Mouse (Mus musculus): ENCODE data around the gene Grid2ip. TPM values are rescaled to one million over a fixed set of nuclear protein-coding genes. Genes with fewer than 3 reads are reported as not detected.

The Grid2ip gene
- 0.03 TPM in 1 of 2 replicates, not detected in the other for polyA plus RNA-seq (2012; rRNA removed)

DNA sequence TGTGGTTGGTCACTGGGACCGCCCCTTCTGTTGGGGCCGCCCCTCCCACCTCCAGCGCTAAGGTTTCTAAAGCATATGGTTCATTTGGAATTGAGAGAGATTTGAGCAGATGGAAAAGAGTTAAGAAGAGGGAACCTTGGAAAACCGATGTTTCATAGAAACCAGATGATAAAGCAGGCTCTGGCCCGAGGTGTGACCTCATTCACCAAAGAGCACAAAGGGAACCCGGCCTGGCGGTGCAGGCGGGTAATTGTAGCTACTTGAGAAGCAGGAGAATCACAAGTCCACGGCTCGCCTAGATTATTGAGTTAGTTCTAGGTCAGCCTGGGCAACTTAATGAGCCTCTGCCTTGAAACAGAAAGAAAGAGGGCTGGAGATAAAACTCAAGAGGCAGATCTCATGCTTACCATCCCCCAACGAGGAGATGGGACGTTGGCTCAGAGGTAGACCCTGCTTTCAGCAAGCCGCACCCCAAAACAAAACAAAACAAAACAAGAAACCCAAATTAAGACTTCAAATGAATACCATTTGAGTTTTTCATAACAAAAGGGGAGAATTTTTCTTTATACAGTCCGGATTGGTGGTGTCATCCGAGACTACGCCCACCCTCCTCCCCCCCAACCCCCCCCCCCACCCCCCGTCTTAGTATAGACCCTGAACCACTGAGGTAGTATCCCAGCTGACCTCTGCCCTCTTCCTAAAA is at the start of gene Grid2ip:
Gene Grid2ip, plus strand, starts transcription at position 653 of the 703 bp plus-strand sequence.
- DNase-seq (ENCODE audit: low read depth): no peak

DNA sequence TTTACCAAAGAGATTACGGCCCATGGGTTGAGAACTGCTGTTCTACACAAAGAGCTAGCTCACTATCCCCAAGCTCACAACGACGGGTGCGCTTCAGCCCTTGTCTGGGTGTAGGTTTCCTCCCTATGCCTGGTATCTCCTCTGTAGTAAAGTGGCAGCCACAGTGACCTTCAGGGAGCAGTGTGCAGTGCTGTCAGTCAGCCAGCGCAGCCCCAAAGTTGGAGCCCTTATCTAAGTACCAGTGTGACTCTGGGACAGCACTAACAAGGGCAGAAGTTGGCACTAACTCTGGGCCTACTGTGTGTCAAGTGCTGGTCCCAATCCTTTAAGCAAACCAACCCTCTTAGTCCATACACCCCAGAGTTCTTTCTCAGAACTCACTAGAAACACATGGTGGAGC is 48.3 kb upstream of the Grid2ip start:
- no peak for DNase-seq (ENCODE audit: low read depth)

DNA sequence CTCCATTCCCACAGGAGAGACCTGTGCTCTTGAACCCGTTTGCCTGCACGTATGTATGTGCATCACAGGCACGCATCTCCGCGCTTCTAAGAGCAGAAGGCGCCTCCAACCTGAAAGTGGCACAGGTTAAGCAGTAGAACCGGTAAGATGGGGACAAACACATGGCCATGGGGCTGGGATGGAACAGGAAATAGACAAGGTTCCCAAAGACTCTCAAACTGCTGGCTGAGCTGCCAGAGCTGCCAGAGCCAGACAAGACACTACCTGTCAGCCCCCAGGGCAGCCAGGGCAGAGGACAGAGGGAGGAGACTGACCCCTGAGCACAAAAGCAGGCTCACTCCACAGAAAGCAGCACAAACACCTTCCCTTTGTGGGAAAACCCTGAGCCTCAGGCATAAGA is 47.2 kb upstream of the Grid2ip start:
- DNase-seq (ENCODE audit: low read depth): peak; percentile 72

DNA sequence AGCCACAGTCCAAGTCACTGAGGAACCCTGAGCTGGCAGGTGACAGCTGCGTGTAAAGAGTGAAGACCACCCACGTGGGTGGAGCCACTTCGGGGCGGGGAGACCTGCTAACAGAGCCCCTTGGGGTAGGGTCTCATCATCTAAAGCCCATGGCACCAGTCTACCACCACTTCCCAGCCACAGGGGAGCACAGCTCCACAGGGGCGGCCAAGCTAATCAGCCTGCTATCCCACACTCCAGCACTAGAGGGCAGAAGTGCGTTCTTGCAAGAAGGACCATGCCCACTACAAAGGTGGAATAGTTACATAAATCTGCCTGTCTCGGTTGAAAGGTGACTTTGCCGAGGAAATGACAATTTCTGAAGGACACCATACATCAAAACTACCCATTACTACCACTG is 45.3 kb upstream of the Grid2ip start:
- DNase-seq (ENCODE audit: low read depth): no peak

DNA sequence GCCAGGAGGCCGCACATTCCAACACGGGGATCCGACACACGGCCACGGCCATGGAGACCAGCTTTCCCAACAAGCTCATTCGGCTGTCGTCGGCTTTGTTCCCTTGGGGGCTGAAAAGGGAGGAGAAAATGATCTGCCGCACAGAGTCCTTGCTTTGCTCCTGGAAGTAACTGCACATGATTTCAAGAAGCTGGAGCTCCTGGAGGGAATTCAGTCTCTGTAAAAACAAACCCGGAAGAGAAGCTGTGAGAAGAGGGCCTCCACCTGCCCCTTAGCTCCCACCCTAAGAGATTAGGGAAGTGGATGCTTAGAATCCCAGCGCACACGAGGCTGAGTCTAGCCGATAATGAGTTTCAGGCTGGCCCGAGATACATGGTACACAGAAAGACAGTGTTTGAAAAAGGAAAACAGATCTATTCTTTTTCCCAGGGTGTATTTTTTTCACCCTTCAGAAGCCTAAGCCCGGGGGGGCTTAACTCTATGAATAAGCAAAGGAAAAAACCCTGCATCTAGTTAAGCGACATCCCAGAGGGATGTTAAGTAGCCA is 42.9 kb upstream of the Grid2ip start:
- DNase-seq (ENCODE audit: low read depth): no peak

DNA sequence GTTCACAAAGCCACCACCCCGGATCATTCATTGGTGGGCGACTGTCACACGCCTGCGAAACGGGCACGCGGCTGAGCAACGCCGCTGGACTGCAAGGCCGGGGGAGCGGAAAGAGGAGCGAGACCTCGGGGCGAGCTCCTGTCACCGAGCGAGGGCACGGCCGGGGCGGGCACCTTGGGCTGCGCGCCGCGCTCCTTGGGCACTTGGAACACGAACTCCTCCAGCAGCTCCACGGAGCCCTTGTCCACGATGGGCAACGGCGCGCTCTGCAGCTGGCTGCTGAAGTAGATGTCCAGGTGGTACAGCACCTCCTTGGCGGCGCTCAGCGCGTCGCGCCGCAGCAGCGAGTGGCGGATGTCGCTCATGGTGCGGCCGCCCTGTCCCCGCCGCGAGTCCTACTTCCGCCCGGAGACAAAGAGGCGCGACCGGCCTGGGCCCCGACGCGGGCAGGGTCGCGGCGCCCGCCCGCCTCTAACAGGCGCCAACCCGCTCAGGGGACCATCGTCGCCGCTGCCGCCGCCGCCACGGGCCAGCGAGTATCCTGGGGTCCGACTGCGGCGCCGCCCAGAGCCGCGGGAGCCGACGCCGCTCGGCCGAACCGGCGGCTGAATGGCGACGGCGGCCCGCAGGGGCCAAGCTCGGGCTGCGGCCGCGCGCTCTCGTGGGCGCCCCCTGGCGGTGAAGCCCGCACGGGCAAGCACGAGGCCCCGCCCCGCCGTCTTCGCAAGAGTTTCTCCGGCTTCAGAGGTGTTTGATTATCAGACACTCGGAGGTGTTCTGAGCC is 42.2 kb upstream of the Grid2ip start, which contains the start of gene E130309D02Rik:
Gene E130309D02Rik, minus strand, starts transcription at position 631 of the 784 bp plus-strand sequence.
- no peak for DNase-seq (ENCODE audit: low read depth)

DNA sequence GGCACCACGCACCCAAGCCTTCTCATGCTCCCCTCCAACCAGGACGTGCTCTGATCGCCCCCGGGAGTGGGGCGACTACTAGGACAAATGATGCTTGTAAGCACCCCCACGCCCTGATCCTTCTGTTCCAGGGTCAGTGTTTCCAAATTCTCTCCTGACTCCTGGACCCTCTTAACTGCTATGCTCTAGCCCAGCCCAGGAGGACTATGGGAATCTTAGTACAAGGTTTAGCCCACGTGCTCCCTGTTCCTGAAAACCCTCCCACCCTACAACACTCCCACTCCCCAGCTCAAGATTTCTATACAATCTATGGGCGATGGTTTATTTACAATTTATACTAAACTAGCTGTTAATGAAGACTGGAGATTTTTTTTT is 41.6 kb upstream of the Grid2ip start:
- DNase-seq (ENCODE audit: low read depth): no peak

DNA sequence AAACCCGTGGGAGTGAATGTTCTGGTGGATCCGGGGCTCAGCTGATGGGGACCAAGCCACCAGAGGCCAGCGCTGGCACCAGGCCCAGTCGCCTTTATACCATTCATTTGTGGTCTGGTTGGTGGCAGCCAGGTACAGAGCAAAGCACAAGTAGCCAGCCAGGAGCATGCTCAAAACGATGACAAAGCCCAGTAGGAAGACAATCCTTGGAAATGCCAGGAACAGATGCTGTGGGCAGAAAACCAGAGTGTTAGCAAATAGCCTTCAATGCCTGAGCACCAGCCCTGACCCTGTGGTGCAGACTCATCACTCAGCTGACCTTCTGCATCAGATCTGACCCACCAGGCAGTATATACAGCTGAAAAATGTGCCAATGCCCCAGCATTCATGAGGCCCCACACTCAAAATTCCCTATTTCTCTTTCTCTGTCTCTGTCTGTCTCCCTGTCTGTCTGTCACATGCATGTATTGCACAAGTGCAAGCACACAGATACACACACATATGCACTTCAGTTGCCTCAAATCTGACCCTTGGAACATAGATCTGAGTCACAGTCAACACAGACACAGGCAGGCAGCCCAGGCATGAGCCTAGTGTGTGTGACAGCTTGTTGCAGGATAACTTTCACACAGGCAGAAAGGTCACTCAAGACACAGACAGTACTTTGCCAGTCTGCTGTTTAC is 40.4 kb upstream of the Grid2ip start:
- no peak for DNase-seq (ENCODE audit: low read depth)

DNA sequence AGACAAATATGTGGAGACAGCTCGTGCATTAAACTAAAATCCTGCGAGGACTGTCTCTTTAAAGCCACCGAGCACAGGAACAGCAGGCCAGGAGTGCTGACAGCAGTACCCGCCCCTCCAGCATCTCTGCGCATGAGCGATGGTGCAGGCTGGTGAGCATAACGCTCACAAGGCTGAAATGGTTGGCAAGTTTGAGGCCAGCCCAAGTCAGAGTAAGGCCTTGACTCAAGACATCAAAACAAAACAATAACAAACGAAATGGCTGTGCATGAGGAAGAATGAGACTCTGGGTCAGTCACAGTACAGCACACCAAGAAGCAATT is 39.9 kb upstream of the Grid2ip start:
- no peak for DNase-seq (ENCODE audit: low read depth)

DNA sequence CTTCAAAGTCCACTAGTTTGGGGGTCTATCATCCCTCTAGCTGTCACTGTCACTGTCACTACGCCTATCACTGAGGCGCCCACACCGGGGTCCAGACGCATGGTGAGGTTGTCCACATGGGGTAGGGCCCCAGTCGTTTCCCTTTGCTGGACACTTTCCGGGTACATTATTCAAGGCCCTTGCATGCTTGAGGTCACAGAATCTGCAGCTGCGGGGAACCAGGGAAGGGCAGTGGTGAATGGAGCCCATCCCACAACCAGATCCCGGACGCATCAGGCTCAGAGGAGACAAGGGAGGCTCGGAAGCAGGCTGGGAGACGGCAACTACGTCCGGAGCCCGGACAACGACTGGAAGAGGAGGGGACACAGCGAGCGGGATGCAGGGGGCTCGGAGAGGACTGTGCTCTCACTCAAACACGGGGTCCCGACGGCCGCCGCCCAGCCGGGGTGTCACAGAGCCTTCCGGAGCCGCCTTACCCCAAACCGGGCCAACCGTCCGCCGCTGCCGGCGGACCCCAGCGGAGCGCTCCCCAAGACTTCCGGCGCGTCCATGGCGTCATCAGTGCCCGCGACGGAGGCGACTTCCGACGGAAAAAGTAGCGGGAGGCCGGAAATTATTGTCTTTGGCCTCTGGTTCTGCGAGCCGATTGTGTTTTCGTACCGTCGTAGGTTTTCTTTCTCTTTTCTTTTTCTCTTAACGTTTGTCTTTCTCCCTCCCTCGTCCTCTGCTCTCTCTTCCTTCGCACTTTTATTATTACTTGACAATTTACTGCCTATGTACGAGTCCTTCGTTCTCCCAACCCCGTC is 28.2 kb upstream of the Grid2ip start, which contains the start of gene Zdhhc4:
Gene Zdhhc4, minus strand, starts transcription at position 567 of the 806 bp plus-strand sequence.
- DNase-seq (ENCODE audit: low read depth): peak; percentile 41

DNA sequence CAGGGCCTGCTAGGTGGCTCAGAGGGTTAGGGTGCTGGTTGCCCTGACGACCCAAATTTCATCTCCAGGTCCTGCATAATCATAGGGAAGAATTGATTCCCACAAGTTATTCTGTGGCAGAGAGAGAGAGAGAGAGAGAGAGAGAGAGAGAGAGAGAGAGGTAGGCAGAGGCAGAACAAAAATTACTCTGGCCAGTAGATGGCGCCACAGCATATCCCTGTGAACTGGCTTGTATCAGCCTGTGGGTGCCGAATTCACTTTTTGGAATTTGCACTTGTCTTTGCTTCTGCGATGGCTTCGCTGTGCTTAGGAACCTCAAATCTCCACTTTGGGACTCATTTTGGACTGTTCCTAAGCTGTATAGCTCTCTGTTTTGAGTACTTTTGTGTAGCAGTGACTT is 23.3 kb upstream of the Grid2ip start:
- no peak for DNase-seq (ENCODE audit: low read depth)

DNA sequence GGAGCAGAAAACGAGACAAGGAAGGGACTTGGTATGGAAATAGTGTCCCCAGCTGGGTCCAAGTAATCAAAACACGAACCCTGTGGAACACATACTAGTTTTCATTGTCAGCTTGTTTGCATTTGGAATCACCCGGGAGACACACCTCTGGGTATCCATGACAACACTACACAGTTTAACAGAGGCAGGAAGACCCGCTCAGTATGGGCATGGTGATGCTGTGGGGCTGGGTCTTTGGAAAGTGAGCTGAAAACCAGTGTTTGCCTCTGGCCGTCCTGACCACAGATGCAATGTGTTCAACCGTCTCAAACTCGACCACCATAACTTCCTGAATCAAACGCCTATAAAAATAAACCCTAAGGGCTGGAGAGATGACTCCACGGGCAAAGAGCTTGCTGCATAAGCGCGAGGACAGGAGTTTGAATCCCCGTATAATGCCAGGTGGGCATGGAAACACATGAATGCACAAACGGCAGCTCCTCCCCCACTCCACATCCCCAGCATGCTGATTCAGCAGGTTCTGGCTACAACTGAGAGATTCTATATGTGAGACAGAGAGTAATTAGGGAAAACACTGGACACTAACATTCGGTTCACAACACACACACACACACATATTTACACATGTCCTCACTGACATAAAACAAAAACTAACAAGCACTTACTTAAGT is 22.6 kb upstream of the Grid2ip start:
- no peak for DNase-seq (ENCODE audit: low read depth)

DNA sequence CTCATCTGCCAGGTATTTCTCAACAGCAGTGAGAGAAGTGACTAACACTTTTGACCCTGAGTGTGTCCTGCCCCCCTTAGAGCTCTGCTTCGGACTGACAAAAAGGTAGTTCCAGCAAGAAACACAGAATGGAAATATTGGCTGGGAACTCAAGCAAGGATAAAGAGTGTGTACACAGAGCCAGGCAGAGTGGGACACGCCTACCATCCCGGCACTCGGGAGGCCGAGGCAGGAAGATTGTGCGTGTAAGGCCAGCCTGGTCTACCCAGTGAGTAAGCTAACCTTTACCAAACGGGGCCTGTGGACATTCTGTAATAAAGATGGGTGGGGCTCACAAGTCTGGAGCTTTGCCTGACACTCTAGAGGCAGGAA is 22.1 kb upstream of the Grid2ip start:
- no peak for DNase-seq (ENCODE audit: low read depth)

DNA sequence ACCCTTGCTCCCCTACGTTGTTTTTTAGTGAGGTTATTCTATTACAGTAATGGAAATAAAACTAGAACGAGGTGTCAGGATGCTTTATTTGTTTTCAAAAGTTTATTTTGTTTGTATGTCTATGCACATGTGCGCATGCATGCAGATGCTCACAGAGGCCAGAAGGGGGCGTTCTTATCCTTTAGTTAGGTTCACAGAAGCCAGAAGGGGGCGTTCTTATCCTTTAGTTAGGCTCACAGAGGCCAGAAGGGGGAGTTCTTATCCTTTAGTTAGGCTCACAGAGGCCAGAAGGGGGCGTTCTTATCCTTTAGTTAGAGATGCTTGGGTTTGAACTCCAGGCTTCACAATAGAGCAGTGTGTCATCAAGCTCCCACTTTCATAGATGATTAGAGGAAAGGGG is 20.6 kb upstream of the Grid2ip start:
- no peak for DNase-seq (ENCODE audit: low read depth)

DNA sequence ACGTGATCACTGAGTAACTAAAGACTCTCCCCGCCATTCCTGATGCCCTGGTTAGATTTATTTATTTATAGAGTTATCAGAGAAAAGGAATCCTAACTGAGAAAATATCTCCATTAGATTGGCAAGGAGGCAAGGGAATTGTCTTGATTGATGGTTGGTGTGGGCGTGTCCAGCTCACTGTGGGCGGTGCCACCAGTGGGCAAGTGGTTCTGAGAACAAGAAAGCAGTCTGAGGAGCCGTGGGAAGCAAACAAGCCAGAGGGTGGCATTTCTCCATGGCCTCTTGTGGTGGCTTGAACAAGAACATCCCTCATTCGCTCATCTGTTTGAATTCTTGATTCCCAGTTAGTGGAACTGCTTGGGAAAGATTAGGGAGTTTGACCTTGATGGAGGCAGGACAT is 17.5 kb upstream of the Grid2ip start:
- no peak for DNase-seq (ENCODE audit: low read depth)

DNA sequence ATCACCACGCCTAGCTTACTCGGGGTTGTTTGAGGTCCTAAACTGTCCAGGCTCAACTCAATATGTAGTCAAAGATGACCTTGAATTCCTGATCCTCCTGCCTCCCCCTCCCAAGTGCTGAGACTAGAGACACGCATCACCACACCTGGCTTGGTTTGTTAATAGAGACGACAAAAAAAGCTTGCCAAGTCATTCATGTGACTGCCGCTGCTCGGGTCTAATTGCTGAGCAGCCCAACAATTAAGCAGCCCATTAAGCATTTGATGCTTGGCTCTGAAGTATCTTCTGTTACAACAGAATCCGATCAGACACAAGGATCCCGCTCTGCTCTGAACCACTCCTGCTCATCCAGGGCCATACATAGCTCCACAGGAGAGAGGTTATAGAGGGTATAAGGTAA is 10.8 kb upstream of the Grid2ip start:
- DNase-seq (ENCODE audit: low read depth): no peak

DNA sequence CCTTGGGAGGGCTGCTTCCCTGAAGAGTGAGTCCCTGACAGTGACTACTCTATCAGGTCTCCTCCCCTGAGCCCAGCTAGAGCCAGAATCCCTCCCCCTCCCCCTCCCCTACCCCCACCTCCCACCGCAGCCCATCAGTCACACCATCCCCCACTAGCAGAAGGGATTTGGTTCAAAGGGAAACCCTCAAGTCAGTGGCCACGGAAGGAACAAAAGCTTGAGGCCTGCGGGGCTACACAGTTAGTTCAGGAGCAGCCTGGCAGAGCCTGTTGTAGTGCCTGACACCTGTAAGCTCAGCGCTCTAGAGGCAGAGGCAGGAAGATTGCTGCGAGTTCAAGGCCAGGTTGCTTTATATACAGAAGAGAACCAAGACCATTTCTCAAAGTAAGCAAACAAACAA is 1.1 kb upstream of the Grid2ip start:
- no peak for DNase-seq (ENCODE audit: low read depth)

DNA sequence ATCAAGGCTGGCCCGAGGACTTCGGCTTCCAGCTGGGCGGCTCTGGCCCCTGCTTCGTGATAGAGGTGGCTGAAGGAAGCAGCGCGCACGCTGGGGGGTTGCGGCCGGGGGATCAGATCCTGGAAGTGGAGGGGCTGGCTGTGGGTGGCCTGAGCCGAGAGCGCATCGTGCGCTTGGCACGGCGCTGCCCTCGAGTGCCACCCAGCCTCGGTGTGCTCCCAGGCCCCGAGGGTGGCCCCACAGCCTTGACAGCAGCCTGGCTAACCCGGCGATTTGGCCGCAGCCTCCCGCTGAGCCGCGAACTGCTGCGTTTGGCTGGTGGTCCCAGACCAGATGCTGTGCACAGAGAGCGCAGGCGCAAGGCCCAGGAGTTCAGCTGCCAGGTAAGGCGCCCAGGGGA is 426 bp downstream of the Grid2ip start:
- DNase-seq (ENCODE audit: low read depth): no peak

DNA sequence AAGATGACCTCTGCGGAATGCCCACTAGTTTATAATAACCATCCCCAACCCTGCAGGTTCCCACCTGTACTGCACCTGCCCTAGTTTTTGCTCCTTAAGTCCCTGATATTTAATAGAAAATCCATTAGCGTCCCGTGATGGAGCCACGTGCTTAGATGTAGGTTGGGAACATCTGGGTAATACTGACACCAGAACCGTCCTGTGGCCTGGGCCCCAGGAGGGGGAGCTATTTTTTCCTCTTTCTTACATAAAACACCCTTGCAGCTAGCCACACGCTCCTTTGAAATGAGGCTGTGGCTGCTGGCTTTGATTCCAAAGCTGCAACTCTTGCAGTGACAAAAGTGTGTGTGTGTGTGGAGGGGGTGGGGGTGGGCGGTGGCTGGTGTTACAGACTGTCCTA is 2.1 kb downstream of the Grid2ip start:
- no peak for DNase-seq (ENCODE audit: low read depth)

DNA sequence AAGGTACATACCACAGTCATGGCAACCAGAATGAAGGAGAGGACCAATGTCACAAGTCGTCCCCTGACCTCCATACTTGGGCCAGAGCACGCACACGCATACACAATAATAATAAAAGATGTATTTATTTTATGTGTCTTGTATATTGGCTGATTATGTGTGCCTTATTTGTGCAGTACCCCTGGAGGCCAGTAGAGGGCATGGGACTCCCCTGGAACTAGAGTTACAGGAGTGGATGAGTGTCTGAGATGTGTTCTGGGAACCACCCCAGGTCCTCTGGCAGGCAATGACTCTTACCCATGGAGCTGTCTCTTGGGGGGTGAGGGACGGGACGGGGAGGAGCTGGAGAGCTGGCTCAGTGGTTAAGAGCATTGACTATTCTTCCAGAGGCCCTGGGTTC is 2.9 kb downstream of the Grid2ip start:
- no peak for DNase-seq (ENCODE audit: low read depth)

DNA sequence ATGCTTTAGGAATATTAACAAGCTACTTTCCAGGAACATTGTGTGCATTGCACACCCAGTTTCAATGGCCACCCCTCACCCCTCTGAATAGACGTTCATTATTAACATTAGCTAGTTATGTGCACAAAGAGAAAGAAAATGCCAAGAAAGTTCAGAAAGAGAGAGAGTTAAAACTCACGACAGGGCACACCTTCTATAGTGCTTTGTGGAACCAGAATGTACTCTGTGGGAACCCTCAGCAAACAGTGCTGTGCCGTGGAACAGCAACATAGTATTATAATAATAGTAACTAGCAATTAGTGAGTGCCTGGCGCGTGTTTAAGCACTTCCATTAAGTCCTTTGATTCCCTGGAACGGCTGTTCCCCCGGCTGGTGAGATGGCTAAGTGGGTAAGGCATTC is 4.3 kb downstream of the Grid2ip start:
- no peak for DNase-seq (ENCODE audit: low read depth)
